Mouse (Mus musculus) retina, postnatal 7 days (tissue): ENCODE measurements around the gene Ppp1r9a.

Experiments used
- DNase-seq: peaks from one replicate; pipeline ENCODE4 v3.0.0-alpha.2; 2012; ENCODE audit warnings: low read depth, low spot score

Gene Ppp1r9a

GRCm38 (mm10) chr6:5006283-5006946 is 103.7 kb downstream of the Ppp1r9a start:
- DNase-seq, result no peak

- no peak for DNase-seq
These were observed 105.4 kb downstream of the Ppp1r9a start for GRCm38 (mm10) chr6:5008166-5008565.

- DNase-seq, result no peak
These were observed 105.9 kb downstream of the Ppp1r9a start for GRCm38 (mm10) chr6:5008603-5009002.

GRCm38 (mm10) chr6:5010553-5011416 is 108.1 kb downstream of the Ppp1r9a start:
- DNase-seq, result no peak

- no peak for DNase-seq
These were observed 110.1 kb downstream of the Ppp1r9a start for GRCm38 (mm10) chr6:5012794-5013193.

GRCm38 (mm10) chr6:5014567-5014966 is 111.8 kb downstream of the Ppp1r9a start:
- DNase-seq, result no peak

- no peak for DNase-seq
These were observed 112.5 kb downstream of the Ppp1r9a start for GRCm38 (mm10) chr6:5015173-5015572.

- DNase-seq, result no peak
These were observed 115.3 kb downstream of the Ppp1r9a start for GRCm38 (mm10) chr6:5017945-5018511.

- no peak for DNase-seq
These were observed 116.5 kb downstream of the Ppp1r9a start for GRCm38 (mm10) chr6:5019208-5019607.

GRCm38 (mm10) chr6:5019969-5020368 is 117.3 kb downstream of the Ppp1r9a start:
- DNase-seq, result no peak

- DNase-seq, result no peak
These were observed 117.8 kb downstream of the Ppp1r9a start for GRCm38 (mm10) chr6:5020510-5020909.

GRCm38 (mm10) chr6:5022677-5023076 is 120.0 kb downstream of the Ppp1r9a start:
- DNase-seq, result no peak

- DNase-seq, result no peak
These were observed 122.2 kb downstream of the Ppp1r9a start for GRCm38 (mm10) chr6:5024893-5025292.

GRCm38 (mm10) chr6:5026772-5027171 is 124.1 kb downstream of the Ppp1r9a start:
- no peak for DNase-seq

GRCm38 (mm10) chr6:5027213-5027612 is 124.5 kb downstream of the Ppp1r9a start:
- no peak for DNase-seq

- DNase-seq, result no peak
These were observed 125.1 kb downstream of the Ppp1r9a start for GRCm38 (mm10) chr6:5027801-5028200.

GRCm38 (mm10) chr6:5029205-5029927 is 126.6 kb downstream of the Ppp1r9a start:
- DNase-seq, result no peak

GRCm38 (mm10) chr6:5029956-5030355 is 127.2 kb downstream of the Ppp1r9a start:
- no peak for DNase-seq

- DNase-seq, result no peak
These were observed 130.4 kb downstream of the Ppp1r9a start for GRCm38 (mm10) chr6:5032986-5033633.

GRCm38 (mm10) chr6:5037225-5037624 is 134.5 kb downstream of the Ppp1r9a start:
- DNase-seq, result no peak

- no peak for DNase-seq
These were observed 135.5 kb downstream of the Ppp1r9a start for GRCm38 (mm10) chr6:5038140-5038749.
